Mouse (Mus musculus): Measurements from ENCODE around the gene 4931422A03Rik.

- TF ChIP-seq CTCF (IDR thresholded peaks at IDR 0.05; ENCODE audit: low read depth) (no peak), EP300 (optimal IDR thresholded peaks at IDR 0.05) (no peak)
These were observed 16.4 kb upstream of the 4931422A03Rik start for GRCm38 (mm10) chr2:104044479-104045080.
